Mouse (Mus musculus): ENCODE measurements around the gene Cisd3. TPM values are rescaled to one million over a fixed set of nuclear protein-coding genes. Genes with fewer than 3 reads are reported as not detected.

Cisd3 gene
- total RNA-seq, 2 experiments from 2014 or later = 54.7 to 57.2 TPM

GRCm38 (mm10) chr11:97662207-97662892 lies 23.3 kb upstream of the Cisd3 start:
- no peak for DNase-seq (ENCODE audit: low spot score in 2 of 2)

- peak; percentile 74 to 79 for DNase-seq (ENCODE audit: low spot score in 2 of 2)
Observed at GRCm38 (mm10) chr11:97662893-97663527, 22.6 kb upstream of the Cisd3 start, which contains the start of gene Mllt6. Mllt6 (plus strand) TSS chr11:97663414.

GRCm38 (mm10) chr11:97663528-97664338 lies 21.9 kb upstream of the Cisd3 start:
- peak in 1 of 2 experiments; percentile 31 for DNase-seq (ENCODE audit: low spot score in 2 of 2)

GRCm38 (mm10) chr11:97664339-97664665 lies 21.3 kb upstream of the Cisd3 start:
- DNase-seq (ENCODE audit: low spot score in 2 of 2) = no peak

- DNase-seq (ENCODE audit: low spot score in 2 of 2) = no peak
Observed at GRCm38 (mm10) chr11:97664771-97665240, 20.8 kb upstream of the Cisd3 start.

- no peak for DNase-seq (ENCODE audit: low spot score in 2 of 2)
Observed at GRCm38 (mm10) chr11:97665431-97665830, 20.2 kb upstream of the Cisd3 start.

GRCm38 (mm10) chr11:97666221-97666620 lies 19.4 kb upstream of the Cisd3 start:
- DNase-seq (ENCODE audit: low spot score in 2 of 2) = no peak

GRCm38 (mm10) chr11:97666794-97667193 lies 18.8 kb upstream of the Cisd3 start:
- DNase-seq (ENCODE audit: low spot score in 2 of 2) = no peak

- no peak for DNase-seq (ENCODE audit: low spot score in 2 of 2)
Observed at GRCm38 (mm10) chr11:97668160-97668559, 17.5 kb upstream of the Cisd3 start.

- peak in 1 of 2 experiments; percentile 61 for DNase-seq (ENCODE audit: low spot score in 2 of 2)
Observed at GRCm38 (mm10) chr11:97669268-97669667, 16.4 kb upstream of the Cisd3 start.

GRCm38 (mm10) chr11:97669829-97670228 lies 15.8 kb upstream of the Cisd3 start:
- DNase-seq (ENCODE audit: low spot score in 2 of 2) = no peak

GRCm38 (mm10) chr11:97670234-97671176 lies 15.1 kb upstream of the Cisd3 start:
- DNase-seq (ENCODE audit: low spot score in 2 of 2) = no peak

- no peak for DNase-seq (ENCODE audit: low spot score in 2 of 2)
Observed at GRCm38 (mm10) chr11:97671177-97671527, 14.5 kb upstream of the Cisd3 start.

GRCm38 (mm10) chr11:97673148-97673547 lies 12.5 kb upstream of the Cisd3 start:
- no peak for DNase-seq (ENCODE audit: low spot score in 2 of 2)

GRCm38 (mm10) chr11:97676050-97676754 lies 9.4 kb upstream of the Cisd3 start:
- DNase-seq (ENCODE audit: low spot score in 2 of 2) = no peak

- no peak for DNase-seq (ENCODE audit: low spot score in 2 of 2)
Observed at GRCm38 (mm10) chr11:97677381-97677780, 8.2 kb upstream of the Cisd3 start.

- no peak for DNase-seq (ENCODE audit: low spot score in 2 of 2)
Observed at GRCm38 (mm10) chr11:97677842-97678241, 7.8 kb upstream of the Cisd3 start.

- no peak for DNase-seq (ENCODE audit: low spot score in 2 of 2)
Observed at GRCm38 (mm10) chr11:97678301-97678700, 7.3 kb upstream of the Cisd3 start.

- no peak for DNase-seq (ENCODE audit: low spot score in 2 of 2)
Observed at GRCm38 (mm10) chr11:97680430-97680829, 5.2 kb upstream of the Cisd3 start.

- DNase-seq (ENCODE audit: low spot score in 2 of 2) = no peak
Observed at GRCm38 (mm10) chr11:97682504-97683055, 3.0 kb upstream of the Cisd3 start.

Measured in left cerebral cortex, adult 18-20 months (tissue).